Mouse (Mus musculus) intestine, embryonic 14.5 days (tissue): ENCODE measurements around the gene Tmem243. TPM values are rescaled to one million over a fixed set of nuclear protein-coding genes. Genes with fewer than 3 reads are reported as not detected.

Experiments used
- ATAC-seq: fragments of 200-750 bp; cut with Nextera tagmentation; replicated peaks from 2 replicates; pipeline ENCODE4 v1.8.0; 2017; ENCODE audit warnings: low read depth, moderate number of reproducible peaks, moderate TSS enrichment, moderate library complexity; ENCODE audit not compliant: low FRiP score, low TSS enrichment
- DNase-seq: peaks from one replicate; pipeline ENCODE4 v3.0.0-alpha.2; 2018; ENCODE audit warnings: low spot score
- H3K27ac ChIP-seq: fragments of 300-500 bp; sonication (generic); 2 replicates; pipeline ENCODE4 v1.5.1; 2014; ENCODE audit warnings: low read depth, mild to moderate bottlenecking, control low read depth
- H3K27me3 ChIP-seq: fragments of 300-500 bp; sonication (generic); replicated peaks from 2 replicates; pipeline ENCODE4 v1.6.1; 2014; ENCODE audit warnings: low read length, control low read depth; ENCODE audit not compliant: control insufficient read depth, insufficient read depth
- H3K36me3 ChIP-seq: fragments of 300-500 bp; sonication (generic); 2 replicates; pipeline ENCODE4 v1.6.1; 2014; ENCODE audit warnings: low read length, control low read depth; ENCODE audit not compliant: control insufficient read depth, insufficient read depth
- H3K4me1 ChIP-seq: fragments of 300-500 bp; sonication (generic); replicated peaks from 2 replicates; pipeline ENCODE4 v1.6.1; 2014; ENCODE audit warnings: low read length, control low read depth, mixed read lengths; ENCODE audit not compliant: control insufficient read depth, insufficient read depth
- H3K4me2 ChIP-seq: fragments of 300-500 bp; sonication (generic); 2 replicates; pipeline ENCODE4 v1.6.1; 2014; ENCODE audit warnings: low read length
- H3K4me3 ChIP-seq: fragments of 300-500 bp; sonication (generic); 2 replicates; pipeline ENCODE4 v1.5.1; 2014; ENCODE audit warnings: low read depth, low read length, control low read depth, mixed read lengths
- H3K9ac ChIP-seq: fragments of 300-500 bp; sonication (generic); 2 replicates; pipeline ENCODE4 v1.6.1; 2014; ENCODE audit warnings: mild to moderate bottlenecking, low read length
- H3K9me3 ChIP-seq: fragments of 300-500 bp; sonication (generic); 2 replicates; pipeline ENCODE4 v1.6.1; 2016; ENCODE audit warnings: low read length, control low read depth; ENCODE audit not compliant: control insufficient read depth
- WGBS: fragments of 180-500 bp; shearing (Covaris S2); extraction: QIAGEN DNeasy Blood & Tissue Kit; methylation state at CpG from one replicate; pipeline ENCODE4 v1.1.7; 2014; 5-methylcytosine and 5-hydroxymethylcytosine counted together
- polyA plus RNA-seq: library from polyadenylated mRNA; unstranded; fragments of >200 nt; fragmentation: Nextera tagmentation; extraction: Ambion mirVana; gene quantifications from 2 replicates; pipeline ENCODE4 v1.2.1, GENCODE M21; 2014

Tmem243 gene
- polyA plus RNA-seq, 1 experiment from 2014 or later, result 22.4 TPM

- peak; percentile 83 for ATAC-seq
- H3K27me3 ChIP-seq, result peaks cover 14% of the 10 kb centered on the region; the same call in 1 of the 2 replicates
- peak overlapping the region; percentile 70 for H3K4me3 ChIP-seq
- no peak overlapping the region for H3K27ac ChIP-seq
- H3K4me1 ChIP-seq, result no peaks in the 10 kb centered on the region
- DNase-seq, result peak; percentile 86
- H3K9me3 ChIP-seq, result peaks cover 5% of the 10 kb centered on the region
- WGBS, result 1% methylated on average over 64 of the region's 83 CpGs
- peak overlapping the region; percentile 78 for H3K9ac ChIP-seq
- no peaks in the 10 kb centered on the region for H3K36me3 ChIP-seq
- H3K4me2 ChIP-seq, result peak overlapping the region; percentile 87
Measured at GRCm38 (mm10) chr5:9100849-9101801, 657 bp downstream of the Tmem243 start.

DNA sequence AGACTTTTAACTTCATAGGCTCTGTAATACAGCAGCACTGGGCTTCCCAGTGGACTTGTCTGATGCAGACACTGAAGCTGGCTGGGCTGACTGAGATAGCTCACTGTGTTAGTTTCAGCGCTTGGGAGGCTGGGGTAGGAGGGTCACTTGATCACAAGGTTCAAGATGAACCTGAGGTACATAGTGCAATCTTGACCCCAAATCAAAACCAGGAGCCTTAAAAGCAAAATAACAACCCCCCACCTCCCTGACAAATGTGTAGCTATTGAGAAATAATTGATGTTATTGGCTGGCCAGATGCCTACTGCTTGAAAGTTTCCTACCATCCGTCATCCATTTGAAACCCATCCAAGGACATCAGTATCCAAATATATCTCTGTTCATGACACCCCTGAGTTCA, 2.2 kb downstream of the Tmem243 start:
- H3K4me2 ChIP-seq, result no peak overlapping the region
- ATAC-seq (no peak), DNase-seq (no peak)
- no peak overlapping the region for H3K27ac ChIP-seq
- H3K27me3 ChIP-seq, result peaks cover 14% of the 10 kb centered on the region; the same call in 1 of the 2 replicates
- no peaks in the 10 kb centered on the region for H3K9me3 ChIP-seq
- H3K4me3 ChIP-seq, result no peak overlapping the region
- H3K9ac ChIP-seq, result no peak overlapping the region
- H3K36me3 ChIP-seq, result no peaks in the 10 kb centered on the region
- no peaks in the 10 kb centered on the region for H3K4me1 ChIP-seq
- WGBS, result 91% methylated on average over 2 of the region's 2 CpGs

DNA sequence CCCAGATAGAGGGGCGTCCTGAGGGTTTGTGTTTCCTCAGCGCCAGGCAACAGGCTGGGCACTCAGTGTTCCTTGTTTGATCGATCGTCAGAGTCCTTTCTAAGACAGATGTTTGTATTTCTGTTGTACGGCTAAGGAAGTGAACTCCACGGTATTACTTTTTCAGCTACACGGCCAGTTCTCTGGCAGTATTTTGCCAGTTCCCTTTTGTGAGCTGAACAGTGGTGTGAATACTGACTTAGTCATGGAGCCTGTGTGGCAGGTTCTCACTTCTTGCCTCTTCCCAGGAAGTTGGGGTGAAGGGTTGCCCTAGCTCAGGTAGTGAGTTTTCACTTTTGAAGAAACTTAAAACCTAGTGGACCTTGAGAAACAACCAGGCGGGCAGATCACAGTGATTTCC, 3.5 kb downstream of the Tmem243 start:
- Histone ChIP-seq H3K4me2 (no peak overlapping the region), H3K9me3 (no peaks in the 10 kb centered on the region), H3K27ac (no peak overlapping the region), H3K9ac (no peak overlapping the region), H3K36me3 (no peaks in the 10 kb centered on the region), H3K27me3 (peaks cover 14% of the 10 kb centered on the region; the same call in 1 of the 2 replicates), H3K4me1 (no peaks in the 10 kb centered on the region), H3K4me3 (no peak overlapping the region)
- no peak for ATAC-seq
- DNase-seq, result no peak
- 79% methylated on average over 8 of the region's 8 CpGs for WGBS

- Histone ChIP-seq H3K36me3 (no peaks in the 10 kb centered on the region), H3K4me1 (no peaks in the 10 kb centered on the region), H3K27ac (no peak overlapping the region), H3K9me3 (no peaks in the 10 kb centered on the region), H3K4me2 (no peak overlapping the region), H3K9ac (no peak overlapping the region), H3K4me3 (no peak overlapping the region), H3K27me3 (peaks cover 10% of the 10 kb centered on the region; the same call in 1 of the 2 replicates)
- ATAC-seq (no peak), DNase-seq (no peak)
- WGBS, result 80% methylated on average over 6 of the region's 6 CpGs
Measured at GRCm38 (mm10) chr5:9106806-9107205, 6.3 kb downstream of the Tmem243 start.

DNA sequence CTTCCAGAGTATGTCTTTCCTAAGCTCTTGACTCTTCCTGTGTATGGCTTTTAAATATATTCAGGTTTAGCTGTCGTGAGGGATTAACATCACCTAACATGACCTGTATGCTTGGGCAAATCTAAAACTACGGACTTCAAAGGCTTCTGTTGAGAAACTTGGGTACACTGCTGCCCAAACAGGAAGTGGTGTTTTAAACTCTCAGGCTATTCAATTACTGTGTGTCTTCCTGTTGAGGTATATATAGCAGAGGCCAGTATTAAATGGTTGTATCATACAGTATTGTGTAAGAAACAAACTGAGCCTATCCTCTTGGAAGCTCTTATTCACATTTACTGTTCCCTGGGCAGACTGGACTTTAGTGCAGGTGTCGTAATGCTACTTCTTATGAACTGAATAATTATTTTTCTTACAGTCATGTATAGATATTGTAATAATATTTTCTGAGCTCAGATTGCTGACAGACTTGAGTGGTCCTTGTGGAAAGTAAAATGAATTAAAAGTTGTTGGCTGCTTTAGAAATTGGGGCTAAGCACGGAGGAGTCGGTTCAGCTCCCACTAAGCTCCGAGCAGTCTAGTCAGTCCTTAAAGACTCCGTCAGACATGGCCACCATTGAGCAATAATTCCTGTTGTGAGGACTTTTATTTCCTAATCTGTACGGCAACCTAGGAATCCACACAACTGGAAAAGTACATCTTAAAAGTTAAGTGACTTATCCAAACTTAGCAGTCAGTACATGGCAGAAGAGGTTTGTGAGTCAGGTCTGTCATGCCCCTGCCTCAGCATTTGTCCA, 7.0 kb downstream of the Tmem243 start:
- Histone ChIP-seq H3K27ac (no peak overlapping the region), H3K4me3 (no peak overlapping the region), H3K9me3 (no peaks in the 10 kb centered on the region), H3K4me2 (no peak overlapping the region), H3K4me1 (no peaks in the 10 kb centered on the region), H3K27me3 (peaks cover 3% of the 10 kb centered on the region; the same call in 1 of the 2 replicates), H3K9ac (no peak overlapping the region), H3K36me3 (no peaks in the 10 kb centered on the region)
- 74% methylated on average over 8 of the region's 8 CpGs for WGBS
- ATAC-seq (no peak), DNase-seq (no peak)

DNA sequence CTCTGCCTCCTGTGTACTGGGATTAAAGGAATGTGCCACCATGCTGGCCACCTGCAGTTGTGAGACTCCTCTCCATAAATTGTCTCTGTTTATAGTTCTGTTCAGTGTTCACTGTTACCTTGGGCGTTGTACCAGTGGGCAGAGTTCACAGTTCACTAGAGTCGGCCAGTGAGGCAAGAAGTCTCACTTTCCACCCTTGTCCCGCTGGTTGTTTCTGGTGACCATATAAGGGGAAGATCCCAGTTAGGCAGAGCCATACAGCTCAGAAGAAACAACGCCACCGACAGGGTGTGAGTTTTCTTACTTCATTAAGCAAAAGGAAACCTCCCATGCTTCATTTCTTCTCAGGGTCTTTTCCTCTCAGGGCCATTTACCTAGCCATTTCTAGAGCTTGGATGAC, 8.0 kb downstream of the Tmem243 start:
- DNase-seq, result no peak
- Histone ChIP-seq H3K4me2 (no peak overlapping the region), H3K27me3 (no peaks in the 10 kb centered on the region), H3K27ac (no peak overlapping the region), H3K9me3 (no peaks in the 10 kb centered on the region), H3K36me3 (no peaks in the 10 kb centered on the region), H3K9ac (no peak overlapping the region), H3K4me1 (no peaks in the 10 kb centered on the region), H3K4me3 (no peak overlapping the region)
- 60% methylated on average over 5 of the region's 5 CpGs for WGBS
- ATAC-seq, result no peak

DNA sequence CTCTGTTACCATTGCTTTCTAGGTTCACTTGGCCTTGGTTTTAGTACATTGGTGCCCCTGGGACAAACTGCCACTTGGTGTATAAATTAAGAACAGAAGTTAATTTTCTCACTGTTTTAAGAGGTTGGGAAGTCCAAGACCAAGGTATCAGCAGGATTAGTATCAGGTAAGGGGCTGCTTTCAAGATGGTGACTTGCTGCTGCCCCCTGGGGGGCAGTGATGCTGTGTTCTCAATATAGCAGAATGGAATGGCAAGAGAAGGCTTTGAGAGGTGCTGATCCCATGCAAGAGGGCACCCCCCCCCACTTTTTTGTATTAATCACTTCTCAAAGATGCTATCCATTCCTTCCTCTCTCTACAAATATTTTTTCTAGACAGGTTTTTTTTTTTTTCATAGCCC, 9.1 kb downstream of the Tmem243 start:
- DNase-seq (no peak), ATAC-seq (no peak)
- Histone ChIP-seq H3K4me3 (no peak overlapping the region), H3K36me3 (no peaks in the 10 kb centered on the region), H3K4me2 (no peak overlapping the region), H3K4me1 (no peaks in the 10 kb centered on the region), H3K9me3 (no peaks in the 10 kb centered on the region), H3K27ac (no peak overlapping the region), H3K27me3 (no peaks in the 10 kb centered on the region), H3K9ac (no peak overlapping the region)

- 64% methylated on average over 2 of the region's 2 CpGs for WGBS
- no peak for ATAC-seq
Measured at GRCm38 (mm10) chr5:9111285-9111684, 10.8 kb downstream of the Tmem243 start.

More at GRCm38 (mm10) chr5:9111285-9111684, 10.8 kb downstream of the Tmem243 start:
- no peaks in the 10 kb centered on the region for H3K4me1 ChIP-seq
- no peak overlapping the region for H3K9ac ChIP-seq
- no peaks in the 10 kb centered on the region for H3K27me3 ChIP-seq
- no peak overlapping the region for H3K4me3 ChIP-seq
- H3K4me2 ChIP-seq, result no peak overlapping the region
- no peaks in the 10 kb centered on the region for H3K9me3 ChIP-seq
- H3K27ac ChIP-seq, result no peak overlapping the region
- no peak for DNase-seq
- no peaks in the 10 kb centered on the region for H3K36me3 ChIP-seq
